Mouse (Mus musculus): ENCODE measurements around the gene Reln.

DNA sequence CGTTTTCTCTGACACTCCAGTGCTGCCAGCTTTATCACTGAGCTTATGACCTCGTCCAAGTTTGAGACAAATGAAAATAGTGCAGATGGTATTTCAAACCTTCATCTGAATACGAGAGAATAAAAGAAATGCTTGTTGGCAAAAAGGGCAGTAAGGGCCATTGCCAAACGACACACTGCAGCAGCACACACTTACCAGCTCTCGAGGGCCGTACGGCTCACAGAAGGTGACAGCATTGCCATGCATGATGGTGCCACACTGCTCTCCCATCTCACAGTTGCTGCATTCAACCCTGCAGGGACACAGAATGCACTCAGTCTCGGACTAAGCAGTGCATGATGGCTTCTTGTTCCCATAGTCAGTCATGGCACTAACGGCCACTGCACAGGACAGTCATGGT lies 210.1 kb downstream of the Reln start:
- TF ChIP-seq CTCF (IDR thresholded peaks at IDR 0.05; ENCODE audit: borderline replicate concordance, insufficient read depth, low read depth, low read length): no peak
- TF ChIP-seq POLR2A (IDR thresholded peaks at IDR 0.05; ENCODE audit: borderline replicate concordance, insufficient read depth, low read length): no peak

All from cerebellum, adult 2 months (tissue).